Mouse (Mus musculus): ENCODE data around the gene Trak1.

Gene Trak1

GRCm38 (mm10) chr9:121297171-121298064, at the start of gene Trak1:
Trak1 (plus strand) TSS chr9:121297502.
- DNase-seq (ENCODE audit: low spot score): peak; percentile 72

- DNase-seq (ENCODE audit: low spot score): peak; percentile 82
Measured at GRCm38 (mm10) chr9:121247956-121248775, 49.1 kb upstream of the Trak1 start.

- DNase-seq (ENCODE audit: low spot score): no peak
Measured at GRCm38 (mm10) chr9:121249805-121250204, 47.5 kb upstream of the Trak1 start.

GRCm38 (mm10) chr9:121250854-121251253, 46.4 kb upstream of the Trak1 start:
- DNase-seq (ENCODE audit: low spot score): no peak

- no peak for DNase-seq (ENCODE audit: low spot score)
Measured at GRCm38 (mm10) chr9:121253983-121254382, 43.3 kb upstream of the Trak1 start.

GRCm38 (mm10) chr9:121254761-121255160, 42.5 kb upstream of the Trak1 start:
- DNase-seq (ENCODE audit: low spot score): no peak

GRCm38 (mm10) chr9:121257106-121257505, 40.2 kb upstream of the Trak1 start:
- no peak for DNase-seq (ENCODE audit: low spot score)

- DNase-seq (ENCODE audit: low spot score): no peak
Measured at GRCm38 (mm10) chr9:121265307-121265706, 32.0 kb upstream of the Trak1 start.

- DNase-seq (ENCODE audit: low spot score): no peak
Measured at GRCm38 (mm10) chr9:121271149-121271548, 26.2 kb upstream of the Trak1 start.

- no peak for DNase-seq (ENCODE audit: low spot score)
Measured at GRCm38 (mm10) chr9:121271561-121271960, 25.7 kb upstream of the Trak1 start.

- DNase-seq (ENCODE audit: low spot score): no peak
Measured at GRCm38 (mm10) chr9:121276745-121277117, 20.6 kb upstream of the Trak1 start.

GRCm38 (mm10) chr9:121277118-121278060, 19.9 kb upstream of the Trak1 start, which contains the start of gene Ulk4:
Ulk4 (minus strand) TSS chr9:121277197.
- DNase-seq (ENCODE audit: low spot score): peak; percentile 92

GRCm38 (mm10) chr9:121279216-121279615, 18.1 kb upstream of the Trak1 start:
- no peak for DNase-seq (ENCODE audit: low spot score)

- DNase-seq (ENCODE audit: low spot score): no peak
Measured at GRCm38 (mm10) chr9:121281891-121282290, 15.4 kb upstream of the Trak1 start.

- DNase-seq (ENCODE audit: low spot score): no peak
Measured at GRCm38 (mm10) chr9:121283620-121284185, 13.6 kb upstream of the Trak1 start.

GRCm38 (mm10) chr9:121284422-121284821, 12.9 kb upstream of the Trak1 start:
- DNase-seq (ENCODE audit: low spot score): peak; percentile 55

GRCm38 (mm10) chr9:121285341-121286324, 11.7 kb upstream of the Trak1 start:
- peak; percentile 83 for DNase-seq (ENCODE audit: low spot score)

- DNase-seq (ENCODE audit: low spot score): no peak
Measured at GRCm38 (mm10) chr9:121286325-121286901, 10.9 kb upstream of the Trak1 start.

- DNase-seq (ENCODE audit: low spot score): no peak
Measured at GRCm38 (mm10) chr9:121291275-121291674, 6.0 kb upstream of the Trak1 start.

- no peak for DNase-seq (ENCODE audit: low spot score)
Measured at GRCm38 (mm10) chr9:121293187-121293586, 4.1 kb upstream of the Trak1 start.

Data from MN1 (cell line).